Mouse (Mus musculus) lung, adult 2 months (tissue): Measurements from ENCODE around the gene Adam12.

Source experiments
- CTCF ChIP-seq: fragments of 200-500 bp; IDR thresholded peaks from 2 replicates; pipeline ENCODE4 v1.5.1; 2011; ENCODE audit warnings: mild to moderate bottlenecking, low read length, control low read depth; ENCODE audit not compliant: insufficient read depth
- POLR2A ChIP-seq: fragments of 200-500 bp; IDR thresholded peaks from 2 replicates; pipeline ENCODE4 v1.6.1; 2011; ENCODE audit warnings: low read depth, mild to moderate bottlenecking, control low read depth, low read length, borderline replicate concordance; ENCODE audit errors: extremely low read depth

GRCm38 (mm10) chr7:133847175-133847574 is 384.8 kb downstream of the Adam12 start:
- TF ChIP-seq CTCF (no peak), POLR2A (no peak)
